Mouse (Mus musculus) gastrocnemius, postnatal 4 days (tissue): Measurements from ENCODE around the gene Dync1i2. TPM values are rescaled to one million over a fixed set of nuclear protein-coding genes. Genes with fewer than 3 reads are reported as not detected.

Experiments
- DNase-seq, 2 experiments: peaks; one replicate each; pipeline ENCODE4 v3.0.0; 2021 to 2022; ENCODE audit warnings: low spot score in 2 of 2, mixed read lengths in 2 of 2
- total RNA-seq, 2 experiments: library from RNA; stranded (reverse); gene quantifications; 2 replicates each; pipeline ENCODE4 v1.2.3; 2021

The Dync1i2 gene
- total RNA-seq, 2 experiments from 2014 or later = 75.4 to 75.5 TPM

DNA sequence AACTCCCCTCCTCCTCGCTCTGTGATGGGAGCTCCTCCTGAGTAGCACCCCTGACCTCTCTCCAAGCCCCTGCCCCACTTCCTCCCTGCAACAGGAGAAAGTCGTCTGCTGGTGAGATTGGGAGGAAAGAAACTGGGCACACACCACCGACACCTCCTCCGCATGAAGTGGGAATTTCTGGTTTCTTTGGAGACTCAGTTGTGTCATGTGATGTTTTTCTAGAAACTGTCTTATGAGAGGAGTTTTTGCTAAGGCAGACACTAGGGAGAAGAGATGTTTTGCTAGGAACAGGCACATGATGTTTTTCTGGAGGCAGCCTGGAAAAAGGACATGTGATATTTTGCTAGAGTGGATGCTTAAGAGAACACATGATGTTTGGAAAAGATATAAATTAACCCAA, 11.0 kb upstream of the Dync1i2 start:
- DNase-seq = no peak

DNA sequence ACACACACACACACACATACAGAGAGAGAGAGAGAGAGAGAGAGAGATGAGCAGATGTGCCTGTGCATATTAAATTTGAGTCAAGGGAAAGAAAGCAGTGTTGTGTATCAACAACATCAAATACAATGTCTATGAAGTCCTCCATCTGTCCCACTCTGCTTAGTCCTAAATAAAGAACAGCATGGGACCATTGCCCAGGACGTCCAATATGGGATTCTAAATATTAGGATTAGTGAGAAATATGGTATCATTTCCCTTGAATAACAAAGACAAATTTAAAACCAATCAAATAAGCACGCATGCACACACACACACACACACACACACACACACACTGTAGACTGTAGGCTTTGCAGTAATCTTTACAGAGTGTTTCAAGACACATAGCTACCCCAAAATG, 9.6 kb upstream of the Dync1i2 start:
- no peak for DNase-seq

DNA sequence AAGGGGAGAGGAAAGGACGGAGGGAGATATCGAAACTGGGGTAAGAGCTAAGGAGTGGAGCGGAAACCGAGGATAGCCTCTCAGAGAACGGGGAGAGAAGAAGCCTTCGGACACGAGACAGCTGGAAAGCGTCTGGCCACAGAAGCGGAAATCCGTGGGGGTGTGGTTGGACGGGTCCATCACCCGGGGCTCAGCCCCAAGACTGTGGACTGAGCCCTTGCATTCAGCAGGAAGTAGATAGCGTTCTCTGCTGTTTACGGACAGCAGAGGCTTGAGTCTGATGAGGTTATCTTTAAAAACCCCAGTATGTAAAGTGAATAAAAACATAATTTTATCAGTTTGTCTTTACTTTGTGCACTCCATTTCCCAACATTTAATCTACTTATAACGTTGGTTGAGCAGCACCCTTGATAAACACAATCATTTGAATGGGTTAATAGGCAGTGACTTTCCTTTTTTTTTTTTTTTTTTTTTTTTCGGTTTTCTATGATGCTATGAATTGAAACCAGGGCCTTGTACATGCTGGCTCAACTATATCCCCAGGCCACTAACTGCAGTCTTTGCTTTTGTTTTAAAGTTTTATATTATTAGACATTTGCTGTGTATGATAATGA, 7.6 kb upstream of the Dync1i2 start:
- no peak for DNase-seq

DNA sequence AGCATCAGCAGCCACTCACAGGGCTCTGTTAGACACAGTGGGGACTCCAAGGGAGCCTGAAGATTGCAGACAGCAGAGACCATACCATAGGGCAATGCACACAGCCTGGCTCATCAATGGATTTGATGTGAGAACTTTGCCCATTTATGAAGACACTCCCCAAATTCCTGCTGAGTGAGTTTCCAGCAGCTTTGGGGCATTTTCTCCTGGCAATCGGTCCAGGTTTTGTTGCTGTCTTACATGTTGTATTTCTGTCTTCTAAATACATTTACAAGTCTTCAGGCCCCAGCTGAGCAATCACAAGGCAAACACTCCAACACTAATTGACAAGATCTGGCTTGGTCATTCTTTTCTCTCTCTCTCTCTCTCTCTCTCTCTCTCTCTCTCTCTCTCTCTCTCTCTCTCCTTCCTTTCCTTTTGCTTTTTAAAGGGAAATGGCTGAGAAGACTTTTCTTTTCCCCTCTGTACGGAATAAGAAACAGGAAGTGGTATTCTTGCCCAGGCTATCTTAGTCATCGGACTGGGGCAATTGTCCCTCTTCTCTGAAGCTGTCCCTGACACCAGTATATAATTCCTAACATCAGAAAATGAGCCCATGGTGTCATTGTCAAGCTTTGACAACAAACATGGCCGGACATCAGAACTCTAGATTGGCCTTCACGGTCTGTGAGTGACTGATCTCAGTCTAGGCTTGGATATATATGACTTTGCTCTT, 2.3 kb upstream of the Dync1i2 start:
- DNase-seq = no peak

DNA sequence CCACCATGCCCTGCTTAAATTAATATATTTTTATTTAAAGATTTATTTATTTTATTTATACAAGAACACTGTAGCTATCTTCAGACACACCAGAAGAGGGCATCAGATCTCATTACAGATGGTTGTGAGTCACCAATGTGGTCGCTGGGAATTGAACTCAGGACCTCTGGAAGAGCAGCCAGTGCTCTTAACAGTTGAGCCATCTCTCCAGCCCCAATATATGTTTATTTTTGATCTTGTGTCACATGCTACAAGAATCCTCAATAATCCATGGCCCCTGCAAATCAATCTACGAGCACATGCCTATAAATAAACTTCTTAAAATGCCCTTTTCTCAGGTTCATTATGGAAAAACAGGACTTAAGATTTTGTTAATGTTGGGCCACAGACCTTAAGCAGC, 410 bp upstream of the Dync1i2 start:
- no peak for DNase-seq

DNA sequence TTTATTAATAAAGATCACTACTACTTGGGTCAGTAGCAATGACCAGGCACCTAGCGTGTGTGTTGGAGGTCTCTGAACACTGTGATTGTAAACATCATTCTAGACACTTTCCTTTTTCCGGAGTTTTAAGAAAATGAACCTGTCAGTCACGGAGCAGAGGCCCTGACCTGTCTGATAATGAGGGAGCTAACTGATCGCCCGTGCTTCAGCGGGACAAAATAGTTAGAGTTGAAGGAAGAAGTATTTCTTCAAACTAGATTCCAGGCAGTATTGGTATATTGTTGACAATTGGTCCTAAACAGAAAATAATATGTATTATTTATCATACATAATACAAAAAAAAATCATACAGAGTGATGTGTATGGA, 837 bp downstream of the Dync1i2 start:
- DNase-seq = no peak

DNA sequence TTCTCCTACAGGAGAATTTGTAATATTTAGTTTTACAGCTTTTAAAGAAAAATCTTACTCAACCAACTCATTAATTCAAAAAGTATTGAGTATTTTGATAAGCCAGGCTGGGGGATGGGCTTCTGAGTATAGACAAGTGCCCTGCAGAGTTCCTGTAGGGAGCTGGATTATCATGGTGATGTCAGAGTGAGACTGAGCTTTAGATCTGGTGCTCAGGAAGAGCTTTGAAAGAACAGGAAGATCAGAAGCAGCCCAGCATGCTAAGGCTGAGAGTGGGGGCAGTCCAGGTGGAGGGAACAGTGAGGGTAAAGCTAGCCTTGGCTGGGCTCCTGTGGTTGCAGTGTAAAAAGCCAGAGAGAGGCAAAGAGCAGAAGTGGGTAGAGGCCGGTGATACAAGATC, 9.5 kb downstream of the Dync1i2 start:
- no peak for DNase-seq

DNA sequence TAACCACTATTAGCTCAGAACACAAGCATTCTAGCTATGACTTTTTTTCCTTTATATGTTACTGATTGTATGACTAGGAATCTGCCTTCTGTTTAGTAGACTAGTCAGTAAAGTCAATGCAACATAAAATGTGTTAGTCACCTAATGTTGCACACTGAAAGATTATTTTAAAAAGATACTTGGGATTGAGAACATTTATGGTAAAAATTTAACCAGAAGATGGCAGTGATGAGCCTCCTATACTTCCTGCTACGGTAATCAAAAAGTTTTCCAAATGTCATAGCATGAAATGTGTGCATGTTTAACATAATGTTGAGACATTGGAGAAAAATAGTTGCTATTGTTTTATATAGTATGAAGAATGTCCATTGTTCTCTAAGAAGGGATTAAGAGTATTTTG, 15.9 kb downstream of the Dync1i2 start:
- no peak for DNase-seq

DNA sequence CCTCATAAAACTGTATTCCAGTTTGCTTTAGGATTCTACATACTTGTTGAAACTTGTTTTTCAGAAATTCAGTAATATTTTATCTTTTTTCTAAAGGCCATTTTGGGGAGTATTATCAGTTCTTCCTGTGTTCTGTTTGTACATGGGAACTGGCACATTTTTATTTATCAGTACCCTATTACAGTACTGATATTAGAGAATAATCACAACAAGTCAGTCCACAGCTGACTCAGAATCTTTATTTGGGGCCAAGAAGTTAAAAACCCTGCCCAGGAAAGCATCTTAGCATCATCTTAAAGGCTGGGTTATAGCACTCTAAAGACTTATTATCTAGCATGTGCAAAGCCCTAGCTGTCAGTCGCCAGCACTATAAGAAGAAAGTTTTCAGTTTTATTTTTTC, 18.1 kb downstream of the Dync1i2 start:
- DNase-seq = no peak

DNA sequence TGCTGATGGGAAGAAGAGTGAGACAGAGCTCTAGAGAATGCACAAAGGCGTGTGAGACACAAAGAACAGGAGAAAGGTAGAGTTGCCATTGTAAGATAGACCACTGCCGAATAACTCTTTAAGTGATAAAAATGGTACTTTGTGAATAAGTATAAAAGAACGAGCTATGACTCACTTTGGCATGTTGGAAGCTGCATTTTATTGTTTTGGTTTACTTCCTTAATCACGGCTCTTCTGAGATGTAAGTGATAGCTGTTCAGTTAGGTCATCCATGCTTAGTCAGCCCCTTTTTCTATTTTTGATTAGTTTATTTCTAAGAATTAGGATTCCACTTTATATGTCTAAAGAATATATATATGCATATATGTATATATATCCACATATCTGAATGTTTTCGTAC, 20.4 kb downstream of the Dync1i2 start:
- DNase-seq = no peak

DNA sequence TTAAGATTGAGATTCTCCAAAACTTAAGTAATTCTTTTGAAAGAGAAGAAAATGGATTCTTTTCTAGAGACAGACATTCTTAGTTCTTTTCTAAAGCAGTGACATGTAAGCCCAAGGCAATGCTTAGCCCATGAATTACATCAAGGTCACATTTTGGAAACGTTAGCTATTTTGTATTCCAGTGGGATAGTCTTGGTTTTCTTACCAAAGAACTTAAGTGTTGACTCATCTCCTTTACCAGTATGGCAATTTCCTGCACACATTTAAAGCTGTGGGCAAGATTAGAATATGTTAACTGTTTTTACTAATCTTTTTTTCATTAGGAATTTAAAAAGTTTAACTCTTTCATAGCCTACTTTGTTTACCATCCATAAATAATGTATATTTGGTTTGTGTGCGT, 21.5 kb downstream of the Dync1i2 start:
- DNase-seq = no peak

DNA sequence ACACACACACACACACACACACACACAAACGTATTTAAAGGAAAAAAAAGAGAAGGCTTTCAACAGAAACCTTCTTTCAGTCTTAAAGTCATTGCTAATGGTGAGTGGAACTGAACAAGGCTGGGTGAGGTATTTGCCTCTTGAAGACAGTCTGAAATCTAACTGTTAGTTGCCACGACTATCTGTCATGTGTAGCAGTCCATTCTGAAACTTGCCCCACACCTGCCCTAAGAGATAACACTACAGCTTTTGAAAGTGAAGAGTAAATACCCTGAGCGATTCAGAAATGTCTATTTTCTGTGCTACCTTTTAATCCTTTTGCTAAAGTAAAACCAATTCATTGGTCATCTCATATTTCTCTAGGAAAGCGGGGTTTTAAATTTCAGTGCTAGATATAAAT, 23.9 kb downstream of the Dync1i2 start:
- no peak for DNase-seq

DNA sequence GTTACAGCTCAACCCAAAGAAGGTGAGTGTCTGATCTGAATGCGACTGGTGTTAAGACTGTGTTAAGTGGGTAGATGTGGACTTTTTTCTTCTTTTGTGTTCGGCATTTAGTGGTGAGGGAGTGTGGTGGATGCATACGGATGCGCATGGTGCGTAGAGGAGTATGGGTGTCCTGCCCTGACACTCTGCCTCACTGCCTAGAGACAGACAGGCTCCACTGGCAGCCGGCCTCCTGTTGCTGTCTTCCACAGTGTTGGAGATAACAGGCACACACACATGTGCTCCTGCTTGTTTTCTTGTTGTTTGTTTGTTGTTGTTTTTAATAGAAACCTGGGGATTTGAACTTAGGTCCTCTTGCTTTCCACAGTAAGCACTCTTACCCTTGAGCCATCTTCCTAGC, 24.5 kb downstream of the Dync1i2 start:
- DNase-seq = no peak

DNA sequence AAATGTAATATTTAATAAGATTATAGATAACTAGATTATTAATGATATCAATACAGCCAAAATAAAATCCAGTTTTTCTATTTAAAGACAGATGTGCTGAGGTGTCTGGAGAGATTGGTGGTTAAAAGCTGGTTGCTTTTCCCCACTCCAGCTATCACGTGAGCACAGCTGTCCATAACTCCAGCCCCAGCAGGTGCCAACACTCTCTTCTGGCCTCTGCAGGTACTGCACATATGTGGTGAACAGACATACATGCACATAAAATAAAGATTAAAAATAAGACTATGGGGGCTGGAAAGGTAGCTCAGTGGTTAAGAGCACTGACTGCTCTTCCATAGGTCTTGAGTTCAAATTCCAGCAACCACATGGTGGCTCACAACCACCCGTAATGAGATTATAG, 30.0 kb downstream of the Dync1i2 start:
- no peak for DNase-seq

DNA sequence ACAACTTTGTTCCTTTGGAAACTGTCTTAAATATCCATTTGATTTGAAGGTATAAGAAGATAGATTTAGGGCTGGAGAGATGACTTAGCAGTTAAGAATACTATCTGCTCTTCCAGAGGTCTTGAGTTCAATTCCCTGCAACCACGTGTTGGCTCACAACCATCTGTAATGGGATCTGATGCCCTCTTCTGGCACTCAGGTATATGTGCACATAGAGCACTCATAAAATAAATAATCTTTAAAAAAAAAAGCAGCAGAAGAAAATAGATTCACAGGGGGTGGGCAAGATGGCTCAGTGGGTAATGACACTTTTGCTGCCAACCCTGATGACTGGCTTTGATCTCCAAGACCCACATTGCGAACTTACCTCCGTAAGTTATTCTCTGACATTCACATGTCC, 30.7 kb downstream of the Dync1i2 start:
- DNase-seq = no peak

DNA sequence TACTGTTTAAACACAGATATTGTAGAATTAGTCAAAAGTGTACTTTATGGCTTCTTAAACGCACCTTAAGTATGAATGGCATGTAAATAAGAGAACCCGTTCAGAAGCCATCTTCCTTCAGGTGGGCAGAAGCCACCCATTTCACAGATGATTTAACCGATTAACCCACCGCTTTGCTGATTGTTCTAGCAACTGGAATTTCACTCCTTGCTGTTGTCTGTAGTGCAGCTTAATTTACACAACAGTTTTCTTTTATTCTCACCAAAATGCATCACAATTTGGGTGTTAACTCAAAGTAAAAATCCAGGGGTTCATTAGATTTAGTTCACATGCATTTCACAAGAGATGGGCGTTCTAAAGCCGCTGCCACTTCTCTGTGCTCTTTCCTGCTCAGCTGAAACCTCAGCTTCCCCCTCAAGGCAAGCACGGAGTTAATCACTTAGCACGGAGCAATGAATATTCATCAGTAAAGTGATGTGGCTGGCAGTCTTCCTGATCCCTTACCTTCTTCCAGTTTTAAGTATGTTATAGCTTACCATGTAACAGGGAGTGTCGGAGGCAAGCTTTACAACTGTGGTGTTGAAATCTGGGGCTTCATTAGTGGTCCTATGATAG, 31.7 kb downstream of the Dync1i2 start:
- no peak for DNase-seq

DNA sequence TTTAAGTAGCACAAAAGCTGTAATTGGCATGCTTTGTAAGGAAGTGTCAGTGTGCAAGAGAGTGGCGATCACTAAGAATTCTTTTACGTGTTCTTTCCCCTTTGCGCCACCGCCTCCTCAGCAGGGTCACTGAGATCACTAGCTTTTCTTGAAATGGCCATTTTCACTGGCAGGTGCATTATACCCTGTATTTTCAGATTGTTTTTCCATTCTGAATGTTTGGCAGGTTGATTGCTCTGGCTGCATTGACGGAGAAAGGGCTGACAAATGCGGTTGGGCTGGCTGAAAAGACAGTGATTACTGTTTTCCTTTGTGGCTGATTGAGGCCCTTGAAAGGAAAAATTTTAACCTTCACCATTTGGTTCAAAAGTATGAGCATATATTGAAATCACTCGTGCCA, 33.3 kb downstream of the Dync1i2 start:
- no peak for DNase-seq

DNA sequence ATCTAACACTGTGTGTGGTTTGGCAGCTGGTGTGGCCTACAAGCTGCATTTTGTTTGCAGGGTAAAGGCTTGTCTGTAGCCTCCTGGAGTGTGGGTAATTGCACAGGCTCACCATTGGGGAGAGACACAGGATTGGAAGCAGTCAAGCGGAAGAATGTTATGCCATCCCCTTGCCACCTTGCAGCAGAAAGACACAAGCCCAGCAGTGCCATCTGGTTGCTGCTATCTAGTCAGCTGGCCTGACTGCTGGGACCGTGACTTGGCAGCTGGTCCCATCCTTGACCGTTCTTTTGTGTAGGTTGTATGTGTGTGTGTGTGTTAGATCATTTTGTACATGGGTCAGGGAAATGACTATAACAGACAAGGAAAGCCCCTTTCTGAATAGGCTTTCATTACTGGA, 33.9 kb downstream of the Dync1i2 start:
- DNase-seq = no peak

DNA sequence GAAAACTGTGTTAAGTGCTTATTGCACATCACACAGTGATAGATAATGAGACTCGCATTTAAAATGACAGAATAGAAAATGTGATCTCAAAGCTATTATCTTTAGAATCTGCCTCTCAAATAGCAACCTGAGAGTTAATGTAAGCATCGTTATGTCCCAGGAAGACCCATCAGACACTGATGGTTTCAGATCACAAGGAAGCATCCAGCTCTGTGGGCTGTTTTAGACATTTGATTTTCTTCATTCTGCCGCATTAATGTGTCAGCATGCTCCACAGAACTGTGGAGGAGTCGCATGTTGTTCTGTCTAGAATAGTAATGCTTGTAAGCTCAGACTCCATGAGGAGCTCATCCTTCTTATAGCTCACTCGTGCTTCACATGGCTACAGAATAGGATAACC, 34.6 kb downstream of the Dync1i2 start:
- no peak for DNase-seq

DNA sequence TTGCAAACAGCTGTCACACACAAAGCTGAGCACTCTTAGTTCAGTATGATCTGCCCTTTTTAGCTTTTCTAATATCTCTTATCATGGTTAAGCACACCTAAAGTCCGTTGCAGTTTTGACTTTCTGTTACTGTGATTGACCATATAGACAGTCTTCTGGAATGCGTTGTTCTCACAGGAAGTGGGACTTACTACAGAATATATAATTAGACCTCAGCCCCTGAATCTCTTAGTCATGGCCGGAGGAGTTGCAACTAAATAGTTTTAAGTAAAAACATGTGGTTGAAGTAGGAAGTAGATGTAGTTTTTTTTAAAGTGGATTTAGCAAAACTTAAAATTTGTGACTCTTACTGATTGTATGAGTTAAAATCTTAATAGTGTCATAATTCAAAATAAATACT, 36.6 kb downstream of the Dync1i2 start:
- no peak for DNase-seq

DNA sequence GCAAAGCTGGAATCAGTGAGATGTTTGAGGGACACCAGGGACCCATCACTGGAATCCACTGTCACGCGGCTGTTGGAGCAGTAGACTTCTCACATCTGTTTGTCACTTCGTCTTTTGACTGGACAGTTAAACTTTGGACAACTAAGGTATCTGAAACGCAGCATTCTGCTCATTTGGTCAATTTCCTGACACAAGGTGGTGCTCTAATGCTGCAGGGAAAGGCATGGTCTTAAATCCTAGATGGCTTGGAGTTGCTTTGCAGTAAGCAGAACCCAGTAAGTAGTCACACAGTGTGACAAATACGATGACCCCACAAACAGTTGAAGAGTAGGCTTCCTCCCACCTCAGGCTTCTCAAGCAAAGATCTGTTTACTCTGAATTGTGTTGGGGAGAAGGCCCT, 39.3 kb downstream of the Dync1i2 start:
- DNase-seq = no peak

DNA sequence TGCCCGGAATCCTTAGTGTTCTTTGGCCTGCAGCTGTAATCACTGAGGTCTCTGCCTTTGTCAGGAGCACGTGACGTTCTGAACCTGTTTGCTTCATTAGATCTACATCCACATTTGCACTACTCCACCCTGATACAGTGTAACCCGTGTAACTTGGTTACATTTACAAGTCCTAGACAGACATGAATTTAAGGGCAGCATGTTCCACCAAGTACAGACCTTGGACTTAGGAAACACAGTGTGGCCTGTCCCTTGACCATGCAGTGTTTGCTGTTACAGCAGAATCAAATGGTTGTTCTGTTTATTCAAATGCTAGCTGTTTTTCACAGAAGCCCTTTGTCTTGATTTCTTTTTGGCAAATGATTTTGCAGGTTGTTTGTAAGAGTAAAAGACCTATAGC, 43.3 kb downstream of the Dync1i2 start:
- no peak for DNase-seq

DNA sequence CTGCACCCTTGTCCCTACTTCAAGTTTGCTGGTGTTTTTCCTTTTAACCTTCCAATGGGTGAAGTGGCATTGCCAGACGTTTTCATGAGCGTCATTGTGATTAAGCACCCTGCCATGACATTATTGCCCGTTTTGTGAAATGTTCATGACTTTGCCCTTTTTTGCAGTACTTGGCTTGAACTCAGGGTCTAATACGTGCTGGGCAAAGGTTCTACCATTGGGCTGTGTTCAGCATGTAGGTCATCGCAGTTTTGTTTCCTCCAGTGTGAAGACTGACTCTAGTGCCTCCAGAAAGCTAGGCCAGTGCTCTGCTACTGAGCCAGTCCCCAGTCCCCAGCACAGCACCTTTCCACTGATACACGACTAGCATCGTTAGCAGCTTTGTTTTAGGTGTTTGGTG, 45.1 kb downstream of the Dync1i2 start:
- no peak for DNase-seq
